Mouse (Mus musculus) limb, embryonic 11.5 days (tissue): ENCODE data around the gene Tdrd5. TPM values are rescaled to one million over a fixed set of nuclear protein-coding genes. Genes with fewer than 3 reads are reported as not detected.

ENCODE experiments used
- ATAC-seq: fragments of 200-750 bp; cut with Nextera tagmentation; 2 replicates; pipeline ENCODE4 v1.8.0; 2017; ENCODE audit warnings: low read depth; ENCODE audit not compliant: insufficient number of reproducible peaks, low FRiP score, low TSS enrichment
- DNase-seq: peaks from one replicate; pipeline ENCODE4 v3.0.0-alpha.2; 2015; ENCODE audit warnings: low spot score
- H3K27ac ChIP-seq: fragments of 300-500 bp; sonication (generic); replicated peaks from 2 replicates; pipeline ENCODE4 v1.5.1; 2014; ENCODE audit warnings: low read depth, mild to moderate bottlenecking, low read length
- H3K27me3 ChIP-seq: fragments of 300-500 bp; sonication (generic); 2 replicates; pipeline ENCODE4 v1.6.1; 2014; ENCODE audit warnings: mild to moderate bottlenecking, low read length, mixed read lengths; ENCODE audit not compliant: control insufficient read depth, insufficient read depth
- H3K36me3 ChIP-seq: fragments of 300-500 bp; sonication (generic); 2 replicates; pipeline ENCODE4 v1.6.1; 2014; ENCODE audit warnings: mild to moderate bottlenecking, low read length, moderate library complexity, mixed read lengths; ENCODE audit not compliant: control insufficient read depth, insufficient read depth
- H3K4me1 ChIP-seq: fragments of 300-500 bp; sonication (generic); 2 replicates; pipeline ENCODE4 v1.6.1; 2014; ENCODE audit warnings: low read length, mixed read lengths; ENCODE audit not compliant: control insufficient read depth, insufficient read depth
- H3K4me2 ChIP-seq: fragments of 300-500 bp; sonication (generic); 2 replicates; pipeline ENCODE4 v1.6.1; 2014; ENCODE audit warnings: low read depth, mild to moderate bottlenecking, moderate library complexity; ENCODE audit not compliant: severe bottlenecking
- H3K4me3 ChIP-seq: fragments of 300-500 bp; sonication (generic); 2 replicates; pipeline ENCODE4 v1.5.1; 2014; ENCODE audit warnings: low read depth, low read length
- H3K9ac ChIP-seq: fragments of 300-500 bp; sonication (generic); 2 replicates; pipeline ENCODE4 v1.6.1; 2014; ENCODE audit warnings: mild to moderate bottlenecking, low read length
- H3K9me3 ChIP-seq: fragments of 300-500 bp; sonication (generic); 2 replicates; pipeline ENCODE4 v1.6.1; 2016; ENCODE audit warnings: low read length; ENCODE audit not compliant: control insufficient read depth
- WGBS: fragments of 180-500 bp; shearing (Covaris S2); extraction: QIAGEN DNeasy Blood & Tissue Kit; methylation state at CpG from one replicate; pipeline ENCODE4 v1.1.7; 2014; 5-methylcytosine and 5-hydroxymethylcytosine counted together
- polyA plus RNA-seq: library from polyadenylated mRNA; unstranded; fragments of >200 nt; fragmentation: Nextera tagmentation; extraction: Ambion mirVana; gene quantifications from 2 replicates; pipeline ENCODE4 v1.2.1, GENCODE M21; 2014

The Tdrd5 gene
- polyA plus RNA-seq, 1 experiment from 2014 or later = not detected

DNA sequence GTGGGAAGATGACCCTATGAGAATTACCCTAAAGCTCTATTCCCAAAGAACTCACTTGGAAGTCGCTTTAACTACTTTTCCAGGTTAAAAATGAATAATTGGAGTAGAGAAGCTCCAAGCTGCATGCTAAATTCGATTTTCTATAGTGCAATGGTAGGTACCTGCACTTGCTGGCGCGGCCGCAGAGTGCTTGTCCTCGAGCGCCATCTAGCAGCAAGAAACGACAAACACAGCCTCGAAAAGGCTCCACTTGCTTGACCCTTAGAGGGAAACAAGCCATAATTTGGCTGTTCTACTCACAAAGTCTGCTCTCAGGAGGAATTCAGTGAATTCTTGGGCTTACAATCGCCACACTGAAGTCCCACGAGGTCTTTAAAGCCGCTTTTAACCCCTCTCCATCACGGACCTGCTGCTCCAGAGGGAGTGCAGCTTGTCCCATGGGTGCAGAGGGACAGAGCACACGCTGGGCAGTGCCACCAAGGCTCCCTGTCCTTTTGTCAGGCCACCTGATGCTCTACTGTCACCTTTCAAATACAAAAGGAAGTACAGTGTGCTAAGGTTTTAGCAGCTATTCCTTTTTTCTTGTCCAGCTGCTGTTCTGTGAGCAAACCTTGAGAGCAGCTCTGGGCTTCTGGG lies 61.6 kb downstream of the Tdrd5 start:
- no peaks in the 10 kb centered on the region for H3K27me3 ChIP-seq
- DNase-seq = peak; percentile 74
- no peak for ATAC-seq
- no peak overlapping the region for H3K9ac ChIP-seq
- no peak overlapping the region for H3K4me3 ChIP-seq
- H3K4me2 ChIP-seq = no peak overlapping the region
- H3K27ac ChIP-seq = no peak overlapping the region
- H3K36me3 ChIP-seq = no peaks in the 10 kb centered on the region
- no peaks in the 10 kb centered on the region for H3K9me3 ChIP-seq
- WGBS = 10% methylated on average over 14 of the region's 14 CpGs
- no peaks in the 10 kb centered on the region for H3K4me1 ChIP-seq

DNA sequence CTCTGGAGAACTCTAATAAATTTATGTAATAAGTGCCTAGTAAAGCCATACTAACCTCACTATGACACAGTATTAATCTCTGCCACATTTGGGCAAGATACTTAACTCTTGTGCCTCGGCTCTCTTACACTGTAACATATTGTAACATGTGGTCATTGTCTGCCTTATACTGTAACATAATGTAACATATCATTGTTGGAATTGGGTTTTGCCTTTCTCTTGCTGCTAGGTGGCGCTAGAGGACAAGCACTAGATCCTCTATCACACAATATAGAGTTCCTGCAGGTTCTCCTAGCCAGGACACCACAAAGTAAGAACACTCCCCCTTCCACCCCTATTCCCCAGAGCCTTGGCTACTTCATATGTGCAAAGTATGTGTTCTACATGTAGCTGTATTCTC lies 62.4 kb downstream of the Tdrd5 start:
- Histone ChIP-seq H3K9ac (no peak overlapping the region), H3K36me3 (no peaks in the 10 kb centered on the region), H3K9me3 (no peaks in the 10 kb centered on the region), H3K4me2 (no peak overlapping the region), H3K27me3 (no peaks in the 10 kb centered on the region), H3K4me1 (no peaks in the 10 kb centered on the region), H3K4me3 (no peak overlapping the region), H3K27ac (no peak overlapping the region)
- 39% methylated on average over 2 of the region's 2 CpGs for WGBS
- ATAC-seq (no peak), DNase-seq (no peak)

DNA sequence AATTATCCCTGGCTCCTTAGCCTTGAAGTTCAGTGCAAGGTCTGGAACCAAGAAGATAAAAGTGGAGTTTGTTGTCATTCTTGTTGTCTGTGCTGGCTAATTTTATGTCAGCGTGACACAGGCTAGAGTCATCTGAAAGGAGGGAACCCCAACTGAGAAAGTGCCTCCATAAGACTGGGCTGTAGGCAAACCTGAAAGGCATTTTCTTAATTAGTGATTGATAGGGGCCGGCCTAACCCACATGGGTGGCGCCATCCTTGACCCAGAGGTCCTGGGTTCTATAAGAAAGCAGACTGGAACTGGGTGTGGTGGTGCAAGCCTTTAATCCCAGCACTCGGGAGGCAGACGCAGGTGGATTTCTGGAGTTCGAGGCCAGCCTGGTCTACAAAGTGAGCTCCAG lies 72.3 kb downstream of the Tdrd5 start:
- Histone ChIP-seq H3K27me3 (no peaks in the 10 kb centered on the region), H3K4me2 (no peak overlapping the region), H3K9ac (no peak overlapping the region), H3K4me1 (no peaks in the 10 kb centered on the region), H3K4me3 (no peak overlapping the region), H3K27ac (no peak overlapping the region), H3K9me3 (no peaks in the 10 kb centered on the region), H3K36me3 (no peaks in the 10 kb centered on the region)
- no peak for ATAC-seq
- no peak for DNase-seq
- WGBS = 74% methylated on average over 6 of the region's 6 CpGs

DNA sequence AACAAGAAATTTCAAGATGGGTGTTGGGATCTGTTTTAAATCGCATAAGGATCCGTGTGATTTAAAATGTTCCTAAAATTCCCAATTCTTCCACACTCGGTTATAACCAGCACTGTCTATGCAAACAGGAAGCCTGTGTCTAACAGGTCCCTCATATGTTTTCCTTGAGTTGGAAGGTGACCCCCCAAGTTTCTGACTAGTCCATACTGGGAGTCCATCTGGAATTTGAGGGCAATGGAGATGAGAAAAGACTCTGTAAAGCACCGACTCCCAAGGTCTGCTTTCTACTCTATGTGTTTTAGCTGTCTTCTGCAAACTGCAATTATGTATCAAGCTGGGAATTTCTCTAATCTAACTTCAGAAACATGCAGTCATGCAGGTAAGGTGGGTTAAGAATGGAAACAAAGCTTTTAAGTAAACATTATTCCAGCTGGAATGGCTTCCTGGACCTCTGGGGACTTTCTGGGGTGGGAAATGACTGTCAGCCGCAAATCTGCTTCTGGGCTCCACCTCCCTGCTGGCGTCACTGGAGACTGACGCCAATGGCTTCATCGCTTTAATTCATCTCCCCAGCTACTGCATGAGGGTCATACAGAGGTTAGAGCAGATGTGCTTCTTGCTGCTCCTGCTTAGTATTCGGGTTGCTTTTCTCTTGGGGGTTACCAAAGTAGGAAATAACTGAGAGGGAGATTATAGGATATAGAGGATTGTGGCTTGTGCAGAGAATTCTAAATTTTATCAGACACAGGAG lies 73.0 kb downstream of the Tdrd5 start:
- DNase-seq (peak; percentile 45), ATAC-seq (peak; percentile 52; the same call in 1 of the 2 replicates)
- Histone ChIP-seq H3K27ac (no peak overlapping the region), H3K36me3 (no peaks in the 10 kb centered on the region), H3K9me3 (no peaks in the 10 kb centered on the region), H3K4me3 (no peak overlapping the region), H3K9ac (no peak overlapping the region), H3K4me1 (no peaks in the 10 kb centered on the region), H3K27me3 (no peaks in the 10 kb centered on the region), H3K4me2 (no peak overlapping the region)
- WGBS = 39% methylated on average over 9 of the region's 9 CpGs

DNA sequence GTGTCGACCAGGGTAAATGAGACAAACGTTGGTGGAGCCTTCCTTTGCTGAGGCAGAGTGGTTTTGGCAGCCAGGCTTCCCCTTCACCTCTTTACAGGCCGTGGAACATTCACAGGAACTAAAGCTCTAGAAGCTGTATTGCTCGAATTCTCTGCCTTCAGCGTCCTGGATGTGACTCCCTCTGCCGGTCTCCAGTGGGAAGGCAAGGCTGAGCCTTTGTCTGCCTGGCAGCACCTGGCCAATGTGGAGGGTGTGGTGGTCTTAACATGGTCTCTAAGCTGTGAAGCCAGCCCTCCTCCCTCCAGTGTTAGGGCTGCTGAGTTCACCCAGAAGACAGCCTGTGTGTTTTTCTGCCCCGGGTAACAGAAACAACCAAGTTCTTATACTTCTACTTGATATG lies 74.0 kb downstream of the Tdrd5 start:
- no peaks in the 10 kb centered on the region for H3K36me3 ChIP-seq
- peak; percentile 80 for DNase-seq
- no peaks in the 10 kb centered on the region for H3K9me3 ChIP-seq
- H3K4me3 ChIP-seq = no peak overlapping the region
- H3K9ac ChIP-seq = no peak overlapping the region
- H3K27ac ChIP-seq = no peak overlapping the region
- peak; percentile 41; the same call in 1 of the 2 replicates for ATAC-seq
- WGBS = 34% methylated on average over 7 of the region's 7 CpGs
- H3K4me1 ChIP-seq = no peaks in the 10 kb centered on the region
- H3K4me2 ChIP-seq = no peak overlapping the region
- no peaks in the 10 kb centered on the region for H3K27me3 ChIP-seq

DNA sequence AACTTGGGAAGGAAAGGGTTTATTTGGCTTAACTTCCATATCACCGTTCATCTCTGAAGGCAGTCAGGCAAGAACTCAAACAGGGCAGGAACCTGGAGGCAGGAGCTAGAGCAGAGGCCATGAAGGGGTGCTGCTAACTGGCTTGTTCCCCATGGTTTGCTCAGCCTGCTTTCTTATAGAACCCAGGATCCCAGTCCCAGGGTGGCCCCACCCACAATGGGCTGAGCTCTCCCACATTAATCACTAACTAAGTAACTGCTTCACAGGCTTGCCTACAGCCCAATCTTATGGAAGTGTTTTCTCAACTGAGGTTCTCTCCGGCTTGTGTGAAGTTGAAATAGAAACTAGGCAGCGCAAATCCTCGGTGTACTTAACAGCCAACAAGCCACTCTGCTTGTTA lies 74.7 kb downstream of the Tdrd5 start:
- DNase-seq (no peak), ATAC-seq (no peak)
- H3K27ac ChIP-seq = no peak overlapping the region
- no peak overlapping the region for H3K9ac ChIP-seq
- WGBS = 93% methylated on average over 4 of the region's 4 CpGs
- H3K9me3 ChIP-seq = no peaks in the 10 kb centered on the region
- no peaks in the 10 kb centered on the region for H3K36me3 ChIP-seq
- no peaks in the 10 kb centered on the region for H3K27me3 ChIP-seq
- no peaks in the 10 kb centered on the region for H3K4me1 ChIP-seq
- no peak overlapping the region for H3K4me3 ChIP-seq
- H3K4me2 ChIP-seq = no peak overlapping the region

DNA sequence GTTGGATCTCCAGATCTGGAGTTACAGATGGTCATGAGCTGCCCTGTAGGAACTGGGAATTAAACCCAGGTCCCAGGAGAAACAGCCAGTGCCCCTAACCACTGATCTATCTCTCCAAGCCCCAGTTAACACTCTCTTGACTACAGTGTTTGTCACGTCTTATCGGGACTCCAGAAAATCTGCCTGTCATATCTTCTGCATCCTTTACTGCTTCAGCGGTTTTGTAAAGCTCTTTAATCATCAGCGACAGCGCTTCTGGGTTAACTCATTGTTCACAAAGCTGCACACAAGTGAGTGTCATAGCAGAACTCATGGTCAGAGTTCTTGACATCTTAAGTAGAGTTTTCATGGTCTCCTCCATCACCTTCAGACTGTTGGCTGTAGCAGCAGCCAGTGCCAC lies 76.6 kb downstream of the Tdrd5 start:
- Histone ChIP-seq H3K27me3 (no peaks in the 10 kb centered on the region), H3K9me3 (no peaks in the 10 kb centered on the region), H3K27ac (no peak overlapping the region), H3K4me1 (no peaks in the 10 kb centered on the region), H3K4me2 (no peak overlapping the region), H3K9ac (no peak overlapping the region), H3K4me3 (no peak overlapping the region), H3K36me3 (no peaks in the 10 kb centered on the region)
- ATAC-seq (no peak), DNase-seq (no peak)
- 78% methylated on average over 5 of the region's 5 CpGs for WGBS

DNA sequence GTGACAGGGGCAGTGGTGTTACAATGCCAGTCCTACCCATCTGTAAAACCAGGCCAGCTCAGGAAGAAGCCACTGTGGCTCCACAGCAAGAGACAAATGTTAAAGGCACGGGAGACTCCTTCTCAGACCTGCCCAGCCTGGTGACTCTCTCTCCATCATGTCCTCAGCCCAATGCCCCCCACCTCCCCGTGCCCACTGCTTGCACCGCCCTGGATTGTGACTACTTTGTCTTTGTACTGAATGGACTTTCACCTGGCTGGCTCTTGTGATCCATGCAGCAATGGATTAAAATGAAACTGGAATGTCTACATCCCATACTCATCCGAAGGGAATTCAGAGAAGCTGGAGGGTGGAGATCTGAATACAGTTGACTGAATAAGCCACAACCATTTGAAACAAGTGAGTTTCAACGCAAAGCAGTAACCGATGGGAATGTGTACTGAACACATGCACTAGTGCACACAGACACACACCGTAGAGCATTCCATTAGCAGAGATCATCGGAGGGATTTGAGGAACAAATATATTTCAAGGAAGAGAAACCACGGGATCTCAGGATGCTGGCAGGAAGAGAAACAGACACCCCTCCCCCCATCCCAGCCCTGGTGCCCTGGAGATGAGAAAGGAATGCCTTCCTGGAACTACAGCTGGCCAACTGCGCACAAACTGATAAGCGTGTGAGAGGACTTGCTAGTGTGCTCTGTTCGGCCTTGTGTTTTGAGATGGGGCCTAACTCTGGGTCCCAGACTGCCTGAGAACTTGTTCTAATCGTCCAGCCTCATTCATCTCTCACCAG lies 81.1 kb downstream of the Tdrd5 start:
- Histone ChIP-seq H3K4me3 (no peak overlapping the region), H3K27ac (no peak overlapping the region), H3K4me1 (no peaks in the 10 kb centered on the region), H3K4me2 (no peak overlapping the region), H3K36me3 (no peaks in the 10 kb centered on the region), H3K27me3 (no peaks in the 10 kb centered on the region), H3K9ac (no peak overlapping the region), H3K9me3 (no peaks in the 10 kb centered on the region)
- DNase-seq (no peak), ATAC-seq (no peak)
- 75% methylated on average over 13 of the region's 13 CpGs for WGBS
